Mouse (Mus musculus): Measurements from ENCODE around the gene Gria1. TPM values are rescaled to one million over a fixed set of nuclear protein-coding genes. Genes with fewer than 3 reads are reported as not detected.

Gria1 gene
- polyA plus RNA-seq, 2 experiments from 2014 or later: not detected

- no peak for ATAC-seq
These were observed 51.3 kb downstream of the Gria1 start for GRCm38 (mm10) chr11:57062441-57062840.

- ATAC-seq: no peak
These were observed 59.2 kb downstream of the Gria1 start for GRCm38 (mm10) chr11:57070196-57070901.

- no peak for ATAC-seq
These were observed 61.0 kb downstream of the Gria1 start for GRCm38 (mm10) chr11:57072171-57072570.

- ATAC-seq: no peak
These were observed 68.2 kb downstream of the Gria1 start for GRCm38 (mm10) chr11:57079423-57079822.

- ATAC-seq: no peak
These were observed 78.3 kb downstream of the Gria1 start for GRCm38 (mm10) chr11:57089527-57089926.

GRCm38 (mm10) chr11:57090705-57091104 is 79.5 kb downstream of the Gria1 start:
- no peak for ATAC-seq

GRCm38 (mm10) chr11:57091276-57091914 is 80.2 kb downstream of the Gria1 start:
- no peak for ATAC-seq

- no peak for ATAC-seq
These were observed 89.3 kb downstream of the Gria1 start for GRCm38 (mm10) chr11:57100491-57100890.

- no peak for ATAC-seq
These were observed 92.6 kb downstream of the Gria1 start for GRCm38 (mm10) chr11:57103751-57104254.

- no peak for ATAC-seq
These were observed 94.5 kb downstream of the Gria1 start for GRCm38 (mm10) chr11:57105683-57106082.

- no peak for ATAC-seq
These were observed 101.2 kb downstream of the Gria1 start for GRCm38 (mm10) chr11:57112386-57112785.

- ATAC-seq: no peak
These were observed 103.2 kb downstream of the Gria1 start for GRCm38 (mm10) chr11:57114410-57114809.

- ATAC-seq: no peak
These were observed 115.9 kb downstream of the Gria1 start for GRCm38 (mm10) chr11:57127066-57127465.

- no peak for ATAC-seq
These were observed 129.1 kb downstream of the Gria1 start for GRCm38 (mm10) chr11:57140162-57140780.

GRCm38 (mm10) chr11:57143681-57144080 is 132.5 kb downstream of the Gria1 start:
- ATAC-seq: no peak

- ATAC-seq: no peak
These were observed 134.0 kb downstream of the Gria1 start for GRCm38 (mm10) chr11:57145192-57145591.

GRCm38 (mm10) chr11:57145704-57146103 is 134.5 kb downstream of the Gria1 start:
- no peak for ATAC-seq

GRCm38 (mm10) chr11:57151674-57152073 is 140.5 kb downstream of the Gria1 start:
- ATAC-seq: no peak

GRCm38 (mm10) chr11:57154998-57155397 is 143.8 kb downstream of the Gria1 start:
- ATAC-seq: no peak

- no peak for ATAC-seq
These were observed 148.2 kb downstream of the Gria1 start for GRCm38 (mm10) chr11:57159412-57159811.

- ATAC-seq: no peak
These were observed 148.9 kb downstream of the Gria1 start for GRCm38 (mm10) chr11:57160076-57160475.

GRCm38 (mm10) chr11:57162931-57163330 is 151.7 kb downstream of the Gria1 start:
- ATAC-seq: no peak

- ATAC-seq: no peak
These were observed 158.9 kb downstream of the Gria1 start for GRCm38 (mm10) chr11:57170058-57170457.

- ATAC-seq: no peak
These were observed 163.0 kb downstream of the Gria1 start for GRCm38 (mm10) chr11:57174165-57174564.
